Mouse (Mus musculus): Measurements from ENCODE around the gene Psmd2. TPM values are rescaled to one million over a fixed set of nuclear protein-coding genes. Genes with fewer than 3 reads are reported as not detected.
"Not testable (repeated sequence)": the region's sequence is repeated elsewhere in the genome, so short reads cannot be mapped to it uniquely, and the experiment has no call there.

Psmd2 gene
- polyA plus RNA-seq, 1 experiment = 41.8 TPM

GRCm38 (mm10) chr16:20653315-20653714, 1.9 kb downstream of the Psmd2 start:
- H3K27me3 ChIP-seq (ENCODE audit: control insufficient read depth, insufficient read depth, low read length) = no peaks in the 10 kb centered on the region
- 59% methylated on average over 2 of the region's 2 CpGs for WGBS
- peaks cover 2% of the 10 kb centered on the region; the same call in 1 of the 2 replicates for H3K4me1 ChIP-seq (ENCODE audit: control insufficient read depth, insufficient read depth, insufficient read length)
- peaks cover 32% of the 10 kb centered on the region for H3K36me3 ChIP-seq (ENCODE audit: control insufficient read depth, insufficient read depth, low read length)
- no peak for DNase-seq (ENCODE audit: low read depth in 1 of 2, low spot score in 2 of 2)
- no peak for TF ChIP-seq CTCF (IDR thresholded peaks at IDR 0.05; ENCODE audit: extremely low read depth, insufficient read depth, insufficient read length, insufficient replicate concordance)
- no peak for TF ChIP-seq POLR2A (IDR thresholded peaks at IDR 0.05; ENCODE audit: low read depth, low read length)
- H3K27ac ChIP-seq (ENCODE audit: insufficient read depth, low read length) = no peak overlapping the region
- H3K4me3 ChIP-seq (ENCODE audit: extremely low read depth, insufficient read depth, insufficient read length) = no peak overlapping the region

- no peak overlapping the region for H3K27ac ChIP-seq (ENCODE audit: insufficient read depth, low read length)
- H3K36me3 ChIP-seq (ENCODE audit: control insufficient read depth, insufficient read depth, low read length) = peaks cover 66% of the 10 kb centered on the region
- WGBS = 86% methylated on average over 4 of the region's 4 CpGs
- DNase-seq (ENCODE audit: low read depth in 1 of 2, low spot score in 2 of 2) = no peak
- TF ChIP-seq POLR2A (IDR thresholded peaks at IDR 0.05; ENCODE audit: low read depth, low read length) (no peak), CTCF (IDR thresholded peaks at IDR 0.05; ENCODE audit: extremely low read depth, insufficient read depth, insufficient read length, insufficient replicate concordance) (no peak)
- H3K4me1 ChIP-seq (ENCODE audit: control insufficient read depth, insufficient read depth, insufficient read length) = peaks cover 2% of the 10 kb centered on the region; the same call in 1 of the 2 replicates
- H3K27me3 ChIP-seq (ENCODE audit: control insufficient read depth, insufficient read depth, low read length) = no peaks in the 10 kb centered on the region
- no peak overlapping the region for H3K4me3 ChIP-seq (ENCODE audit: extremely low read depth, insufficient read depth, insufficient read length)
Measured at GRCm38 (mm10) chr16:20657661-20658060, 6.2 kb downstream of the Psmd2 start.

GRCm38 (mm10) chr16:20668013-20668412, 16.6 kb downstream of the Psmd2 start, which contains the start of gene Eif4g1:
Eif4g1 (plus strand) TSS chr16:20668313.
- not testable (repeated sequence) for H3K27me3 ChIP-seq (ENCODE audit: control insufficient read depth, insufficient read depth, low read length); DNase-seq (ENCODE audit: low read depth in 1 of 2, low spot score in 2 of 2); H3K4me1 ChIP-seq (ENCODE audit: control insufficient read depth, insufficient read depth, insufficient read length); H3K27ac ChIP-seq (ENCODE audit: insufficient read depth, low read length); H3K4me3 ChIP-seq (ENCODE audit: extremely low read depth, insufficient read depth, insufficient read length); H3K36me3 ChIP-seq (ENCODE audit: control insufficient read depth, insufficient read depth, low read length)
- 94% methylated on average over 5 of the region's 6 CpGs for WGBS

GRCm38 (mm10) chr16:20670291-20670690, 18.8 kb downstream of the Psmd2 start:
- no peaks in the 10 kb centered on the region; the same call in 1 of the 2 replicates for H3K36me3 ChIP-seq (ENCODE audit: control insufficient read depth, insufficient read depth, low read length)
- TF ChIP-seq CTCF (IDR thresholded peaks at IDR 0.05; ENCODE audit: extremely low read depth, insufficient read depth, insufficient read length, insufficient replicate concordance) = no peak
- no peak for TF ChIP-seq POLR2A (IDR thresholded peaks at IDR 0.05; ENCODE audit: low read depth, low read length)
- no peaks in the 10 kb centered on the region; the same call in 1 of the 2 replicates for H3K27me3 ChIP-seq (ENCODE audit: control insufficient read depth, insufficient read depth, low read length)
- H3K4me3 ChIP-seq (ENCODE audit: extremely low read depth, insufficient read depth, insufficient read length) = no peak overlapping the region
- H3K4me1 ChIP-seq (ENCODE audit: control insufficient read depth, insufficient read depth, insufficient read length) = peaks cover 8% of the 10 kb centered on the region; the same call in 1 of the 2 replicates
- no peak overlapping the region for H3K27ac ChIP-seq (ENCODE audit: insufficient read depth, low read length)
- DNase-seq (ENCODE audit: low read depth in 1 of 2, low spot score in 2 of 2) = no peak
- WGBS = 94% methylated on average over 3 of the region's 3 CpGs

- TF ChIP-seq POLR2A (IDR thresholded peaks at IDR 0.05; ENCODE audit: low read depth, low read length) = no peak
- H3K4me3 ChIP-seq (ENCODE audit: extremely low read depth, insufficient read depth, insufficient read length) = peak overlapping the region; percentile 16; the same call in 1 of the 2 replicates
- no peak for DNase-seq (ENCODE audit: low read depth in 1 of 2, low spot score in 2 of 2)
- H3K36me3 ChIP-seq (ENCODE audit: control insufficient read depth, insufficient read depth, low read length) = peaks cover 3% of the 10 kb centered on the region; the same call in 1 of the 2 replicates
- WGBS = 14% methylated on average over 6 of the region's 6 CpGs
- no peak overlapping the region for H3K27ac ChIP-seq (ENCODE audit: insufficient read depth, low read length)
- H3K4me1 ChIP-seq (ENCODE audit: control insufficient read depth, insufficient read depth, insufficient read length) = peaks cover 8% of the 10 kb centered on the region; the same call in 1 of the 2 replicates
- H3K27me3 ChIP-seq (ENCODE audit: control insufficient read depth, insufficient read depth, low read length) = no peaks in the 10 kb centered on the region; the same call in 1 of the 2 replicates
Measured at GRCm38 (mm10) chr16:20671886-20672285, 20.4 kb downstream of the Psmd2 start.

GRCm38 (mm10) chr16:20672500-20672902, 21.0 kb downstream of the Psmd2 start:
- Histone ChIP-seq H3K27me3 (ENCODE audit: control insufficient read depth, insufficient read depth, low read length) (no peaks in the 10 kb centered on the region; the same call in 1 of the 2 replicates), H3K4me1 (ENCODE audit: control insufficient read depth, insufficient read depth, insufficient read length) (peaks cover 8% of the 10 kb centered on the region; the same call in 1 of the 2 replicates), H3K36me3 (ENCODE audit: control insufficient read depth, insufficient read depth, low read length) (peaks cover 3% of the 10 kb centered on the region; the same call in 1 of the 2 replicates), H3K4me3 (ENCODE audit: extremely low read depth, insufficient read depth, insufficient read length) (peak overlapping the region; percentile 61), H3K27ac (ENCODE audit: insufficient read depth, low read length) (peak overlapping the region; percentile 50; the same call in 1 of the 2 replicates)
- peak; percentile 79 to 93 for DNase-seq (ENCODE audit: low read depth in 1 of 2, low spot score in 2 of 2)
- TF ChIP-seq CTCF (IDR thresholded peaks at IDR 0.05; ENCODE audit: extremely low read depth, insufficient read depth, insufficient read length, insufficient replicate concordance) (no peak), POLR2A (IDR thresholded peaks at IDR 0.05; ENCODE audit: low read depth, low read length) (peak; percentile 67)
- WGBS = under 1% methylated on average over 35 of the region's 38 CpGs

- Histone ChIP-seq H3K4me3 (ENCODE audit: extremely low read depth, insufficient read depth, insufficient read length) (peak overlapping the region; percentile 61), H3K27ac (ENCODE audit: insufficient read depth, low read length) (peak overlapping the region; percentile 50; the same call in 1 of the 2 replicates), H3K27me3 (ENCODE audit: control insufficient read depth, insufficient read depth, low read length) (no peaks in the 10 kb centered on the region; the same call in 1 of the 2 replicates), H3K4me1 (ENCODE audit: control insufficient read depth, insufficient read depth, insufficient read length) (peaks cover 8% of the 10 kb centered on the region; the same call in 1 of the 2 replicates), H3K36me3 (ENCODE audit: control insufficient read depth, insufficient read depth, low read length) (peaks cover 9% of the 10 kb centered on the region; the same call in 1 of the 2 replicates)
- peak in 1 of 2 experiments; percentile 39 for DNase-seq (ENCODE audit: low read depth in 1 of 2, low spot score in 2 of 2)
- TF ChIP-seq CTCF (IDR thresholded peaks at IDR 0.05; ENCODE audit: extremely low read depth, insufficient read depth, insufficient read length, insufficient replicate concordance) (no peak), POLR2A (IDR thresholded peaks at IDR 0.05; ENCODE audit: low read depth, low read length) (no peak)
- WGBS = under 1% methylated on average over 39 of the region's 78 CpGs
Measured at GRCm38 (mm10) chr16:20672965-20673705, 21.7 kb downstream of the Psmd2 start.

Data from spleen, adult 2 months (tissue).